Mouse (Mus musculus) lung, postnatal 25 days (tissue): ENCODE measurements around the gene Caprin1.

Experiments
- DNase-seq: peaks from one replicate; pipeline ENCODE4 v3.0.0; 2022; ENCODE audit warnings: low spot score

Gene Caprin1

GRCm38 (mm10) chr2:103796861-103797466 is 485 bp downstream of the Caprin1 start:
- DNase-seq, result peak; percentile 76

DNA sequence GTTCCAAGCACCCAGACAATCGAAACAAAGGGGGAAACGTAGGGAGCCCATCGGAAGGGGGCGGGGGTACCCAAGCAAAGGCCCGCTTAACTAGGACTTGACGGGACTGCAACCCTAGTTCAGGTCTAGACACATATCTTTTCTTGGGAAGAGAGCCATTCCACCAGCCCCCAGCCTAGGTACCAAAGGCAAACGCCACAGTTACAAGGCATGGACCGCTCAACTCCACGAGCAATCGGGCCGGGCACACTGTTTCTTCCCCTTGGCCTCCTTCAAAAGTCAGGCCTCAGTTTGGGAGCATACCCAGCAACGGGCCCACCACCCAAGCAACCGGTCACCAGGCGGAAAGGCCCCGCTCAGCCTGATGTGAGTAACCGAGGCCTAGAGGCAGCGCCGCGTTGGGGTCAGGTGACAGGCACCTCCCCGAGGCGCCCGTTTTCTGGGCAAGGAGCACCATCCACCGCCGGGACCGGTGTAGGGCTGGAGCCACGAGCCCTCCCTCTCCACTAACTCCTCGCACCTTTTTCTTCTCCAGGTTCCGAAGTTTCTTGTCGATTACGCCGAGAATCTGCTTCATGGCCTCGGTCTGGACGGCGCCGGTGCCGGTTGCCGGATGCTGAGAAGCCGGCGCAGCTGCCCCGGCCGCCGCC is 1.1 kb downstream of the Caprin1 start:
- peak; percentile 34 for DNase-seq

DNA sequence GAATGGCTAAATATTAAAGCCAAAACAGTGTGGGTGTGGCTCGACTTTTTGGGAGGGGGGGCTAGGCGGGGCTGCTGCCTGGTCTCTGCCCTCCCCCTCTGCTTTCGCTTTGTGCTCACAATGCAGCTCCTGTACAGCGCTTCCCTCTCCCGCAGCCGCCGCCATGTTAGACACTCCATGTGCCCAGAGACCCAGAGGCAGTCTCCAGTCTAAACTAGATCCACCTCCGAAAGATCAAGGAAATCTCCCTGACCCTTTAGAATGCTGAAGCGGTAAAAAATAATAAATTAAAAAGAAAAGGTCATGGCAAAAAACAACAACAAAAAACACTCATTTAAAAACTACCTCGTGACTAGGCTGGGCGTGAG is 1.6 kb downstream of the Caprin1 start:
- DNase-seq, result peak; percentile 86

GRCm38 (mm10) chr2:103792009-103792408 is 5.4 kb downstream of the Caprin1 start:
- DNase-seq, result no peak

GRCm38 (mm10) chr2:103785735-103786134 is 11.7 kb downstream of the Caprin1 start:
- DNase-seq, result no peak

DNA sequence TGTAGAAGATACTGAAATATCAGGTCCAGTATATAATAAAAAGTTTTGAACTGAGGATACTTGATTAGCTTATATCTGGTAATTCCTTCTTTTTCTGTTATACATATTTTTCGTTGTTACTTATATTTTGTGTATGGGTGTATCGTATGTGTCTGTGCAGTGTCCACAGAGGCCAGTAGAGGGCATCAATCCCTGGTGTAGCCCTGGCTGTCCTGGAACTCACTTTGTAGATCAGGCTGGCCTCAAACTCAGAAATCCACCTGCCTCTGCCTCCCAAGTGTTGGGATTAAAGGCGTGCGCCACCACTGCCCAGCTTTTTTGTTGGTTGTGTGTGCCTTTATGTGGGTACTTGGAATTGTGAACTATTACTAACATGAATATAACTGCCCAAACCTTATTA is 12.8 kb downstream of the Caprin1 start:
- DNase-seq, result peak; percentile 16

GRCm38 (mm10) chr2:103762492-103762891 is 35.0 kb downstream of the Caprin1 start:
- DNase-seq, result no peak

DNA sequence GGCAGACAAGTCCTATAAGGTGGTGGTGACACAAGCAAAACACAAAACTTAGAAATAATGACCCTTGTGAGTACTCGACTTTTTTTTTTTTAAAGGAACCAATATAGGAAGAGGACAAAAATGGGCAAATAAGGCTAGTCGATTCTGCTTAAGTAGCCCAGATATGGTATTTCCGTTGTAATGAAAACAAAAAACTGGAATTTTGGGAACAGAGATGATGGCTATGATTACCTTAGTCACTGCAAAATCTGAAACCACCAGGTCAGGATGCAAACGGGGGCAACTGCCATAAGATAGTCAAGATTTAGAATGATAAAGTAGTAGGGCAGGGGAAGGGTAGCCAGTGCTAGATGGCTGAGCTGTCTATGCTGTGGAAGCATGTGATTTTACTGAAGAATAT is 35.5 kb downstream of the Caprin1 start:
- no peak for DNase-seq

GRCm38 (mm10) chr2:103760906-103761716 is 36.3 kb downstream of the Caprin1 start, which contains the start of gene Nat10:
TSS of gene Nat10 (minus strand) at chr2:103761270.
- peak; percentile 99 for DNase-seq

GRCm38 (mm10) chr2:103760421-103760820 is 37.0 kb downstream of the Caprin1 start:
- no peak for DNase-seq

- DNase-seq, result no peak
Measured at GRCm38 (mm10) chr2:103755458-103756085, 41.9 kb downstream of the Caprin1 start.

DNA sequence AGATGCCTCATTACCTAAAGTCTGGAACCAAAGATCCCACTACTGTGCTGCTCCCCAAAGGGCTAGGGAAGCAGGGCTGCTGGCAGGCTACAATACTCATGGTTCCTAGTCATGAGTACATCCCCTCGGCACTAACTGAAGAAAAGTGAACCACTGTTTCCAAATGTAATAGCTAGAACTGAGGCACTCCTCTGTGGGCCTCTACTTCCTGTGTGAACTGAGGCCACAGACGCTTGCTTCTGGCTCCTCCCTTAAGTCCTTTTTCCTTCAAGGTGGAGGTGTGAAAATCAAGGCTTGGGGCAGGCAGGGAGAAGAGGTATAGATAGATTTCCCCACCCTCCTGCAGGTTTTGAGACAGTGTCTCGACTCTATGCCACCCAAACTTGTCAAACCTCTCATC is 42.8 kb downstream of the Caprin1 start:
- DNase-seq, result no peak

GRCm38 (mm10) chr2:103751771-103752170 is 45.7 kb downstream of the Caprin1 start:
- no peak for DNase-seq

GRCm38 (mm10) chr2:103749091-103749490 is 48.4 kb downstream of the Caprin1 start:
- no peak for DNase-seq

GRCm38 (mm10) chr2:103747891-103748290 is 49.6 kb downstream of the Caprin1 start:
- DNase-seq, result no peak

DNA sequence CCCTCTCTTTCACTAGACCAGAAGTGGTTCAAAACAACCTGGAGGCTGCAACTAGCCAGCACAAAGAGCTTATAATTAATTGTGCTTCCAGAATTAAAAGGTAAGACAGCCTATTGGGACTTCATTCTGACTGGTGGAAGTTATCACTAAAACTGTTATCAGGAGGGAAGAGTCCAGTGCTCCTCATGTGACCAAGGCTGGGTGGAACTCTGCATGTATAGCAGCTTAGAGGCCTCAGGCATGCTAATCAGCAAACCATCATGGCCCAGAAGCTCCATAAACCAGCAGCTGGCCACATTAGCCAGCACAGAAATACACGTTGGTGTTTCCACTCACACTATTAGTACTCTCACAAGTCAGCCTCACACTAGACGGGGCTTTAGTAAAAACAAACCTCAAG is 50.7 kb downstream of the Caprin1 start:
- no peak for DNase-seq

GRCm38 (mm10) chr2:103746096-103746495 is 51.4 kb downstream of the Caprin1 start:
- no peak for DNase-seq

DNA sequence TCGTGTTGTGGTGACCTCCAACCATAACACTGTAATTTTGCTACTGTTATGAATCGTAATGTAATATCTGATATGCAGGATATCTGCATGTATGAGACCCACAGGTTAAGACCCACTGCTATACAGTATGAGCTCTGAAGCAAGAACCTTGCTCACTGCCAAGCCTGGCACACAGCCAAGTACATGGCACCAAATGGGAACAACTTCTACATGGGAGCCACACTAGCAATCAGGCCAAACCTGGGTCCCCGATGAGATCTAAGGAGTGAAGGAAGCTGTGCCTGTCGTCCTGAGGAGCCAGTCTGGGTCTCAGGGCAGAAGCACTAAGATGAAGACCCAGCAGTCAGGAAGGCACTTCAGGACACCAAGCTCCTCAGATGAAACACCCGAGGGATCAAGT is 52.0 kb downstream of the Caprin1 start:
- DNase-seq, result no peak

DNA sequence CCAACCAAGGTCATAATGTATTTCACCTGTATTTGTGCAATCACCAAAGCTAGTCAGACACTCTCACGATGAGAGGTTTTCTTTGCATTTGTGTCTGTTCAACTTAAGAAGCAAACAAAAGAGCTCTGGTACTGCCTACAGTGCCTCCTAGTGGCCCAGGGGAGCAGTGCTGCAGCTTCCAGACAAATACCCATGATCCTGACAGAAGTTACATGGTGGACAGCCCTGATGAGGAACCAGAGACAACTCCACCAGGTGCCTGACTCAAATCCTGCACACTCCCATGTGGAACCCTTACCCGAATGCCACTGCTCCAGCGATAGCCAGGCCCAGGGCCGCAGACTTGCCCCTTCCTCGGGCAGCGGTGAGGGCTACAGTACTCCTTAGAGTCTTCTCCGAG is 53.5 kb downstream of the Caprin1 start:
- DNase-seq, result peak; percentile 57

GRCm38 (mm10) chr2:103743536-103743935 is 53.9 kb downstream of the Caprin1 start:
- DNase-seq, result no peak

DNA sequence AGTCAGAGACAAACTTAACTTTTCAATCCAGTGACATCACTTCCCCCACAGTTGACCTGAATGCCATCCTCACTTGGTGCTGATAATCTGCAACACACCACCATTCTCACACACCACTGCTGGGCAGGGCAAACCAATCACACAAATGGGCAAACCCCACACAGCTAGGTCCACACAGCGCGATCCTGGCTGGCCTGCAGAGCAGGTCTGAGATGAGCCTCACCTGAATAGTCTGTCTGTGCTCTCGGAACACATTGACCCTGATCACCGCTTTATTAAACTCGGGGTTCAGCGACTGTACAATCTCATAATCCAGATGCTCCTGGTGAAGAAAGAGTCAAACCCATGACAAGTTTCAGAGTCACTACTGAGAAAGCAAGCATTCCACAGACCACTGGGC is 54.6 kb downstream of the Caprin1 start:
- no peak for DNase-seq

GRCm38 (mm10) chr2:103731423-103731822 is 66.0 kb downstream of the Caprin1 start:
- DNase-seq, result no peak

DNA sequence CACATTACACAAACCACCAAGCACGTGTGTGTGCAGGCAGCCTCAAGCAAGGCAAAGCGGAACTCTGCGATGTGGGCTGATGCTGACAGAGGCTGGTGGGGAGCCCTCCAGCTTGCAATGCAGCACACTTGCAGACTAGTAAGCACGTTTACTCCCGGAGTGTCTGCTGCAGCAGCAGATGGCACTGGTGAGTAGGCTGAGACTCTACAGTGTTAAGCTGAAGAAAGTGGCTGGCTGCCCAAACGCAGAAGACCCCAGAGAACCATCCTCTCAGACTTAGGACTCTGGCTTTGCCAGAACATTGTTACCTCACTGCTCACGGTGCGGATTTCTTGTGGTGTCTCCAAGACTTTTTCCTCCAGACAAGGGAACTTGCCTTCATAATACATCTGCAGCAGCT is 66.5 kb downstream of the Caprin1 start:
- DNase-seq, result no peak
